Mouse (Mus musculus) liver, adult 2 months (tissue): ENCODE measurements around the gene Vmn1r184. TPM values are rescaled to one million over a fixed set of nuclear protein-coding genes. Genes with fewer than 3 reads are reported as not detected.
A peak's percentile ranks its signal among the peaks of the same experiment; 100 is the strongest.
"Not testable (repeated sequence)": the region's sequence is repeated elsewhere in the genome, so short reads cannot be mapped to it uniquely, and the experiment has no call there.

Experiments used
- DNase-seq: peaks from one replicate; pipeline ENCODE4 v3.0.0-alpha.2; 2011; ENCODE audit warnings: low read depth, low spot score; ENCODE audit errors: extremely low read depth
- H3K27ac ChIP-seq: fragments of 200-500 bp; replicated peaks from 2 replicates; pipeline ENCODE4 v1.5.1; 2012; ENCODE audit warnings: low read depth, mild to moderate bottlenecking, control low read depth, inconsistent platforms, low read length; ENCODE audit not compliant: insufficient read depth
- H3K27me3 ChIP-seq: fragments of 200-500 bp; 2 replicates; pipeline ENCODE4 v1.6.1; 2012; ENCODE audit warnings: mild to moderate bottlenecking, moderate library complexity, low read length, inconsistent platforms; ENCODE audit not compliant: control insufficient read depth, insufficient read depth
- H3K36me3 ChIP-seq: fragments of 200-500 bp; 2 replicates; pipeline ENCODE4 v1.6.1; 2012; ENCODE audit warnings: low read length, inconsistent platforms; ENCODE audit not compliant: control insufficient read depth, insufficient read depth
- H3K4me1 ChIP-seq: fragments of 200-500 bp; 2 replicates; pipeline ENCODE4 v1.6.1; 2011; ENCODE audit warnings: low read length; ENCODE audit not compliant: control insufficient read depth, insufficient read depth
- H3K4me3 ChIP-seq: fragments of 200-500 bp; 2 replicates; pipeline ENCODE4 v1.5.1; 2011; ENCODE audit warnings: low read depth, mild to moderate bottlenecking, control low read depth, low read length, moderate library complexity; ENCODE audit not compliant: insufficient read depth
- H3K79me2 ChIP-seq: fragments of 200-500 bp; 2 replicates; pipeline ENCODE4 v1.6.1; 2012; ENCODE audit warnings: inconsistent platforms, mild to moderate bottlenecking, low read length, moderate library complexity; ENCODE audit not compliant: control insufficient read depth, insufficient read depth
- H3K9ac ChIP-seq: fragments of 200-500 bp; 2 replicates; pipeline ENCODE4 v1.6.1; 2012; ENCODE audit warnings: low read depth, mild to moderate bottlenecking, control low read depth, inconsistent platforms, low read length
- WGBS: fragments of 180-500 bp; shearing (Covaris S2); methylation state at CpG from one replicate; pipeline ENCODE4 v1.1.7; 2018; 5-methylcytosine and 5-hydroxymethylcytosine counted together
- polyA plus RNA-seq: library from polyadenylated mRNA; depleted of rRNA; stranded (reverse); fragments of >200 nt; gene quantifications from 2 replicates; pipeline ENCODE4 v1.2.3, GENCODE M21; 2012; rRNA removed
- total RNA-seq: library from RNA; depleted of rRNA; stranded (reverse); fragments of >200 nt; gene quantifications from 2 replicates; pipeline ENCODE4 v1.2.3, GENCODE M21; 2014; rRNA removed

Gene Vmn1r184
- total RNA-seq (0.28 and 0.54 TPM in 2 replicates), polyA plus RNA-seq (0.01 and 0.02 TPM in 2 replicates)

DNA sequence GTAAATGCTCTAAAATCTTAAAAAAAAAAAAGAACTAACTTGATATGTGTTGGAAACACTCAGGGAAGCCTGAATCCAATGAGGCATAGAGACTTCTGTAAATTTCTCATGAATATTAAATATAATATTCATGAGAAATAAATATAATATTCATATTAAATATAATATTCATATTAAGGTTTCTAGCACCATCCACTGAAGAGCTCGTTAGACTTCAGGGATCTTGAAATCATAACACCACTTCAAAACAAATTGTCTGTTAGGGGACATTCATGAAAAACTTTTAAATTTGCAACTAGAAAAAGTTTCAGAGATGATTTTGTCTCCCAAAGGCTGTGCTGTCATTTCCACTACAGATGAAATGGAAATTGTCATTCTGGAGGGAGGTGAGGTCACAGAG lies at the start of gene Vmn1r184:
Gene Vmn1r184, plus strand, starts transcription at position 301 of the 400 bp plus-strand sequence.
- not testable (repeated sequence) for H3K9ac ChIP-seq, H3K27me3 ChIP-seq, H3K4me1 ChIP-seq, H3K4me3 ChIP-seq, H3K27ac ChIP-seq, H3K79me2 ChIP-seq, DNase-seq, H3K36me3 ChIP-seq
- WGBS: 73% methylated on average over 1 of the region's 1 CpGs

DNA sequence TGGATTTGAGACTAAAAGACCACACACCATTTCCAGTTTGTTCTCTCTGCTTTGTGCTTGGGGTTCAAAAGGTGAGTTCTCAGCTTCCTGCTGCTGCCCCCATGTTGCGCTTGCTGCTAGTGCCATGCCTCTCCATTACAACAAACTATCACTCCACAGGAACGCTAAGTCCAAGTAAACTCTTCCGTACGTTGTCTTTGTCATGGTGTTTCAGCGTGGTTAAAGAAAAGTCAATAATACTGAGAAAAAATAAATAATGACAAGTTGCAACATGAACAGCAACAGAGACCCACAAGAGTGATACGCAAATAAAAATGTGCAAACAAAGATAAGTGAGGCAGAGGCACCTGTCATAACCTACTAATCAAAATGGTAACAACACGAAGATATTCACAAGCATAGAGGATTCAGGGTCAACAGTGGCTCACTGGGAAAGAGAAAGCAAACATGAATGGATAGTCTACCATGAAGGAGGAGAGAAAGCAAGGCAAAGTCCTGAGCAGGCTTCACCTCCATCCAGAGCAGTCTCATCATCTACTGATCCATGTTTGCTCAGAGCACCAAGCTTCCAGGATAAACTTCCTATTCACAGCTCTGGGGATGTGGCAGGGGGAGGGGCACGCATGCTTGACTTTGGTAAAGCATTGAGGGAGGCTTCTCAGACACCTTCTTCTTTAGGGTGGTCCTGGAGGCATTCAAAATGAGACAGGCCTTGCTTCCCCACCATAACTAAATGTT lies 43.5 kb downstream of the Vmn1r184 start:
- not testable (repeated sequence) for H3K36me3 ChIP-seq, H3K4me1 ChIP-seq, H3K9ac ChIP-seq, H3K27ac ChIP-seq, H3K4me3 ChIP-seq, H3K27me3 ChIP-seq, H3K79me2 ChIP-seq
- WGBS: 19% methylated on average over 8 of the region's 8 CpGs
- peak; percentile 87 for DNase-seq

DNA sequence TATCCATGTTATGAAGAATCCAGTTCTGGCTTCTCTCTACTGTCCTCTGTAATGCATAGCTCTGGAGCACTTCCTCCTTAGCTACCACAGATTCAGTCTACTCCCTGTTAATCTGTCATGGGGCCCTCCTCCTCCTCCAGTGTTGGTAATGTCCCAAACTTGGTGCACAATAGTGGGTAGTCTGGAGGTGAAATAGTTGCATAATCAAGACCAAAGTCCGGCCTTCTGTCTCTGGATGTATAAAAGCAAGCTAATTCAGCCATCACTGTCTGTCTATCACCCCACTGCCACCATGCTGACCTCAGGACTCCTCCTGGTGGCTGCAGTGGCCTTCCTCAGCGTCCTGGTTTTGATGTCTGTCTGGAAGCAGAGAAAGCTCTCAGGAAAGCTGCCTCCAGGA lies 46.8 kb downstream of the Vmn1r184 start, which contains the start of gene Cyp2a4:
Gene Cyp2a4, plus strand, starts transcription at position 244 of the 400 bp plus-strand sequence.
- not testable (repeated sequence) for H3K36me3 ChIP-seq, H3K27ac ChIP-seq, H3K4me1 ChIP-seq, H3K79me2 ChIP-seq, H3K27me3 ChIP-seq, H3K9ac ChIP-seq, H3K4me3 ChIP-seq
- peak; percentile 40 for DNase-seq
- WGBS: 47% methylated on average over 2 of the region's 2 CpGs

GRCm38 (mm10) chr7:26311786-26312185 lies 51.7 kb downstream of the Vmn1r184 start:
- H3K27ac ChIP-seq, H3K27me3 ChIP-seq, H3K9ac ChIP-seq, H3K79me2 ChIP-seq, H3K36me3 ChIP-seq, H3K4me3 ChIP-seq, H3K4me1 ChIP-seq: not testable (repeated sequence)
- peak; percentile 54 for DNase-seq
- WGBS: 29% methylated on average over 4 of the region's 4 CpGs

DNA sequence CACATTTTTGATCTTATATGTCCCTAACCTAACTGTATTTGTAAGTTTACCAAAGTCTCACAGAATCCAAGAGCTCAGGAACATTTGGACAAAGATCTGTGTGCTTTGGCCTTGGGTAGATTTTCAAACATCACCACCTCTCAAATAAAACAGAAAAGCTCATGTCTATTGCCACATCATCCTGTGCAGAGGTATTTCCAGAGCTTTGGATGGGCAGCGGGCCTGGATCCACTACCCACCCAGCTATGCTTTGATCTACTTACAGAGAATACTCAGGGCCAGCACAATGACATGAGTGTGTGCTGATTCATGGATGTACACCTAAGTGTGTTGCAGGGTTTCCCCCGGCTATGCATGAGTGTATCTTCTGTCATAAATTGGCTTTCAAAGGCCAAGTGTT lies 55.1 kb downstream of the Vmn1r184 start:
- H3K27ac ChIP-seq, H3K79me2 ChIP-seq, H3K27me3 ChIP-seq, H3K9ac ChIP-seq, H3K4me3 ChIP-seq, H3K4me1 ChIP-seq, H3K36me3 ChIP-seq: not testable (repeated sequence)
- DNase-seq: peak; percentile 84
- 19% methylated on average over 2 of the region's 2 CpGs for WGBS

DNA sequence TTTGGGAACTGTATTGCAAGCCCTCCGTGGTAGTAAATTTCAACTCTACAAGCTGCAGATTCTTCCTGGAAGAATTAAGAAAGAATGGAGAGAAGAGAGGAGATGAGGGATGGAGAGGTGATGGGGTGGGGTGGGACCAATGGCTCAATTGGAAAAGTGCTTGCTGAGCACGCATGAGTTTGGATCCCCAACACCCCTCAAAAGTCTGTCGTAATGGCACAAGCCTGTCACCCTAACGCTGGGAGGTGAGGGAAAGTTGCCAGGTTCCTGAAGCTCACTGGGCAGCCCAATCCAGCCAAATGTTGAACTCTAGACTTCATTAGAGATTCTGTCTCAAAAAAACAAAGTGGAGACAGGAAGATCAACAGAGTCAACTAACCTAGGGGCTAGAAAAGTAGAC lies 55.7 kb downstream of the Vmn1r184 start:
- not testable (repeated sequence) for H3K36me3 ChIP-seq, H3K79me2 ChIP-seq, H3K4me3 ChIP-seq, H3K9ac ChIP-seq, H3K27me3 ChIP-seq, H3K4me1 ChIP-seq, H3K27ac ChIP-seq
- WGBS: 21% methylated on average over 4 of the region's 4 CpGs
- DNase-seq: peak; percentile 78

Other genes with a start within 250 kb of the Vmn1r184 start
- gene Cyp2b13, start 198.8 kb upstream of the Vmn1r184 start, total RNA-seq: 88.4 and 307 TPM in 2 replicates
- 102 and 105 TPM in 2 replicates for gene Cyp2b13, start 198.8 kb upstream of the Vmn1r184 start, polyA plus RNA-seq
- 541 and 679 TPM in 2 replicates for gene Cyp2b9, start 86.9 kb upstream of the Vmn1r184 start, total RNA-seq
- gene Cyp2b9, start 86.9 kb upstream of the Vmn1r184 start, polyA plus RNA-seq: 311 and 620 TPM in 2 replicates
- gene Cyp2a4, start 46.8 kb downstream of the Vmn1r184 start, total RNA-seq: 856 and 925 TPM in 2 replicates
- gene Cyp2a4, start 46.8 kb downstream of the Vmn1r184 start, polyA plus RNA-seq: 409 and 441 TPM in 2 replicates
- not detected in 2 replicates for gene Nlrp9c, start 143.4 kb downstream of the Vmn1r184 start, total RNA-seq
- gene Nlrp9c, start 143.4 kb downstream of the Vmn1r184 start, polyA plus RNA-seq: not detected in 2 replicates
- gene Nlrp4a, start 174.8 kb downstream of the Vmn1r184 start, total RNA-seq: not detected in 2 replicates
- gene Nlrp4a, start 174.8 kb downstream of the Vmn1r184 start, polyA plus RNA-seq: not detected in 2 replicates